Mouse (Mus musculus): ENCODE results near the gene Fbxo44.

Fbxo44 gene

DNA sequence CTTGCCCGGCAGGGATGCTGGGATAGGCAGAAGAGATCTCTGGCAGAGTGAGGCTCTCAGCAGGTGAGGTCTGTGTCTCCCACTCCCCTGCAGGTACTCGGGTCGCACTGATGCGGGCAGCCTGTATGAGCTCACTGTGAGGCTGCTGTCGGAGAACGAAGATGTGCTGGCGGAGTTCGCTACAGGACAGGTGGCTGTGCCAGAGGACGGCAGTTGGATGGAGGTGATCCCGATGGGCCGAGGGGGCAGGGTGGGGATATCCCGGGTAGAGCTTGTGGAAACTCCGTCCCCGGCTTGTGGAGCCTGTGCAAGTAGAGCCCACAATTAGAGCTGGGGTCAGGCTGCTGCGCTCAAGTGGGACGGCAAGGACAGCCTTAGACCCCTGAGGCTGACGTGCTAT is 5.3 kb upstream of the Fbxo44 start:
- no peak for DNase-seq (ENCODE audit: low read depth)

- DNase-seq (ENCODE audit: low read depth) = no peak
These were observed 4.2 kb upstream of the Fbxo44 start for GRCm38 (mm10) chr4:148164461-148164860.

DNA sequence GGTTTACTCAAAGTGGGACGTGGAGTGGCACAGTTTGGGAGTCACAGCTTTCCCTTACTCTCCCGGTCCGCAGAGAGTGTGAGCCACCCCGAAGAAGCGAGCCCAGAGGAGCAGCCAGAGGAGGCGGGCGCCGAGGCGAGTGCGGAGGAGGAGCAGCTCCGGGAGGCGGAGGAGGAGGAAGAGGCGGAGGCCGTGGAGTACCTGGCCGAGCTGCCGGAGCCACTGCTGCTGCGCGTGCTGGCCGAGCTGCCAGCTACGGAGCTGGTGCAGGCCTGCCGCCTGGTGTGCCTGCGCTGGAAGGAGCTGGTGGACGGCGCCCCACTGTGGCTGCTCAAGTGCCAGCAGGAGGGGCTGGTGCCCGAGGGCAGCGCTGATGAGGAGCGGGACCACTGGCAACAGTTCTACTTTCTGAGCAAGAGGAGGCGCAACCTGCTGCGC is 3.7 kb upstream of the Fbxo44 start:
- DNase-seq (ENCODE audit: low read depth) = no peak

GRCm38 (mm10) chr4:148159544-148160435 is 492 bp downstream of the Fbxo44 start:
- peak; percentile 81 for DNase-seq (ENCODE audit: low read depth)

DNA sequence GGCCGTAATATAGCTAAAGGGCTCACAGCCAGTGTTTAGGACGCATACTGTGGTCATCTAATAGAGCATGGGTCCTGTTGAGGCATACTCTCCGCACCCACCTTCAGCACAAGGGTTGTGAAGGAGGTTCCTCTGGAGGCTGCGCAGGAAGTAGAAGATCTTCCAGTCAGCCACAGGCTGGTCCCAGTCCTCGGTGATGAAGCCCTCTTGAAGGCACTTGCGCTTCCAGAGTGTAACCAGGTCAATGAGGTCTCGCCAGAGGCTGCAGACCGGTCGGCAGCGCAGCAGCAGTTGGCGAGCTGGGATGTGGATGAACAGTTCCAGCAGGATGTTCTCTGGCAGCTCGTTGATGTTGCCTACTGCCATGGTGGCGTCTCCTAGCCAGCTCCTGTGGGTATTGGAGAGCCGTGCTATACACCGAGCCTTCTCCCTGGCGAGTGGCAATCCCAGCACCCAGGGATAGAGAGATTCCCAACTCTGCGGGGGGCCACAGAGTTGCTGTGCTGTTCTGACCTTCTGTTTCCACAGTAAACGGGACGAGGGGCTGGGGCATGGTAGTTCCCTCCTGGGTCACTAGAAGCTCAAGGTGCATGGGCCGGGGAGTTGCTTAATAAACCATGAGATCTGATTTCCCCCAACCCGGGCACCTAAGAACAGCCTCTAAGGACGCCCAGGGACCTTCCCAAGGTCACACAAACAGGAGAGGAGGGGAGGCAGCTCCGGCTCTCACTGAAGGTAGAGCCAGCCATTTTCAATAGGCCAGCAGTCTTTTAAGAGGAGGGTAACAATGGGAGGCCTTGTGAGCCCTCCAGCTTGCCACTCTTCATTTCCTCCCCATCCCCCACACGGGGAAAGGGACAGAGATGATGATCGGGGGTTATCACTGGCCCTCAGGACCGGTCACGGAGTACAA is 1.6 kb downstream of the Fbxo44 start:
- no peak for DNase-seq (ENCODE audit: low read depth)

- DNase-seq (ENCODE audit: low read depth) = no peak
These were observed 5.3 kb downstream of the Fbxo44 start for GRCm38 (mm10) chr4:148154982-148155381.

DNA sequence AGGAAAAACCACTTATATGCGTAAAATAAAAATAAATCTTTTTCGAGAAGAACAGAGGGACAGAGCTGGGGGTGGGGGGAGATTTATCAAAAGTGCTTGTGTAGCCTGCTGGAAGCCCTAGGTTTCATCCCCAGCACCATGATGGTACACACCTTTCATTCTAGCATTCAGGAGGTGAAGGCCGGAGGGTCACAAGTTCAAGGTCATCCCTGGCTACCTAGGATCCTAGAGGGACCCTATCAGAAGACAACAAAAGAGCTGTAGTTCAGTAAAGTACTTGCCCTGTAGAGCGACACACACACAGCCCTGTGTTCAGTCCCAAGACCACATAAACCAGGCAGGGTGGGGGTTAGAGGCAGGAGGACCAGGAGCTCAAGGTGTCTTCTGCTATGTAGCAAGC is 6.3 kb downstream of the Fbxo44 start:
- DNase-seq (ENCODE audit: low read depth) = no peak

GRCm38 (mm10) chr4:148152547-148152946 is 7.7 kb downstream of the Fbxo44 start:
- DNase-seq (ENCODE audit: low read depth) = no peak

- DNase-seq (ENCODE audit: low read depth) = no peak
These were observed 8.8 kb downstream of the Fbxo44 start, which contains the start of gene Fbxo6 for GRCm38 (mm10) chr4:148151267-148152168. Gene Fbxo6, minus strand, starts transcription at chr4:148152140.

GRCm38 (mm10) chr4:148150953-148151266 is 9.4 kb downstream of the Fbxo44 start:
- DNase-seq (ENCODE audit: low read depth) = no peak

DNA sequence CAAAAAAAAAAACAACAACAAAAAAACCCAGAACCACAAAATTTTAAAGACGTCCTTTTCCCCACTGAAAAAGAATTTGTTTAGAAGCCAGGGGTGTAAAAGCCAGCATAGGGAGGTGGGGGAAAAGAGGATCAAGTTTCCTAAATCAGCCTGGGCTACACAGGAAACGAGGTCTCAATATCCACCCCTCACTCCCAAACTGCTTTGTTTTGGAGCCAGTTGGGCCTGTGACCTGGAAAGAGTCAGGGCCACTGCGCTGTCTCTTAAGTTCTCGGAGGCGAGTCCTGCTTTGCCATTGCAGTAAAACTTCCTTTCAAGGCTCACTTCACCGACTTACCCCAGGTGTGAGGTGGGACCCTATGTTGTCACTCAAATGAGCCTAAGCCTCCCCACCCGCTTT is 10.0 kb downstream of the Fbxo44 start:
- DNase-seq (ENCODE audit: low read depth) = no peak

GRCm38 (mm10) chr4:148149540-148149939 is 10.7 kb downstream of the Fbxo44 start:
- no peak for DNase-seq (ENCODE audit: low read depth)

DNA sequence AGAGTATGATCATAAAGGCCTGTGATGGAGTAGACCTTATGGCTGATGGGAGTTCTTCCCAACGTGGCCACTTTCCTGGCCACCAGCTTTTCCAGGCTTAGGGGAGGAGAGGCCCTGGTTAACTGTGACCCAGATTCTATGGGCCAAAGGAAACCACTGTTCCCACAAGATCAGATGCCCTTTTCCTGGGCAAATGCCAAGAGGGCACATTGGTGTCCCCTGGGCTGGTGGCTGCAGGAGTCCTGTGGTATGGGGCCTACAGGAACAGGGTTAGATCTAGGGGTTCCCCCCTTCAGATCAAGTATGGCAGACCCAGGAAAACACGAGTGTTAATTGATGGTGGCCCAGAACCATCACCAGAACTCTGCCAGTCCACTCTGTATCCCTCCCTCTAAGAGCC is 12.6 kb downstream of the Fbxo44 start:
- no peak for DNase-seq (ENCODE audit: low read depth)

DNA sequence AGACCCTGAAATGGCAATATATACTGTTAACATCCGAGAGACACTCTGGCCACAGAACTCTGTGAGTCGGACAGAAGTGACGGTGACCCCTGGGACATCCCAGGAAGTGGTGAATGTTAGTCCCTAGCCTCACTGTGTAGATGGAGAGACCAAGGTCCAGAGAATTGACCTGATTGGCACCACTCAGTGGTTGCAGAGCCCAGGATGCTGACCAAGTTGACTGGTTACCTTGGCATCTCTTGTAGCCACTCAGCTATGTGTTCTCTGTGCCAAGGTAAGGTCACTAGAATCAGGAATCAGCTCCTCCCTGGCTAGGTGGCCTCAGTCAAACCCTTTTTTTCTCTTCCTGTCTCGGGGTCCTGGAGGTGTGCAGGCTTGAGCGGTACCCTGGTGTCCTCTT is 16.6 kb downstream of the Fbxo44 start:
- no peak for DNase-seq (ENCODE audit: low read depth)

GRCm38 (mm10) chr4:148140098-148141011 is 19.9 kb downstream of the Fbxo44 start:
- DNase-seq (ENCODE audit: low read depth) = no peak

DNA sequence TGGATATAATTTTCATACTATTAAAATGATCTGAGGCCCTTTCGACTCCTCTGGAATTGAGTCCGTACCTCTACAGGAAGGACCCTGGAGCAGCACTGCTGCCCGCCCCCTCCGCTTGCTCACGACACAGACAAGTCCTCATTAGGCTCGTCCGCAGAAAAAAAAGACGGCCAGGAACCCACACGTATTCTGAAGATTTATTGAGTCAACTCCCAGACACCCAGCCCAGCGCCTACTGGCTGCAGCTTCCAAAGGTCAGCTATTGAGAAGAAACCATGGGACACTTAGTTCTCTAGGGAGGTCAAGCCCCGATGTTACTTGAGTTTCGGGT is 20.6 kb downstream of the Fbxo44 start:
- DNase-seq (ENCODE audit: low read depth) = no peak

DNA sequence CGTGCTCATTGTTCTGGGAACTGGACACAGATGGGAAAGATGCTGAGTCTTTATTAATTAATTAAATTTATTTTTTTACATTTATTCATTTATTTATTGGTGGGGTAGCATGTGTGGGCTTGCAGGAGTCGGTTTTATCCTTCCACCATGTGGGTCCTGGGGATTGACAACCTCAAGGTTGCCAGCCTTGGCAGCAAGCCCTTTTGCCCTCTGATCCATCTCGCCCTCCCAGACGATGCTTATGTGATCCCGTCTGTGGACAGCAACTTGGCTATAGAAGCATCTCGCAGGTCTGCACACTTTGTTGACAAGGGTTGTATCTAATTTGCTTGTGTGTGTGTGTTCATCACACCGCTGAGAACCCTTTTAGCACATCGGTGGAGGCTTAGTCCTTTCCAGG is 22.8 kb downstream of the Fbxo44 start:
- no peak for DNase-seq (ENCODE audit: low read depth)

DNA sequence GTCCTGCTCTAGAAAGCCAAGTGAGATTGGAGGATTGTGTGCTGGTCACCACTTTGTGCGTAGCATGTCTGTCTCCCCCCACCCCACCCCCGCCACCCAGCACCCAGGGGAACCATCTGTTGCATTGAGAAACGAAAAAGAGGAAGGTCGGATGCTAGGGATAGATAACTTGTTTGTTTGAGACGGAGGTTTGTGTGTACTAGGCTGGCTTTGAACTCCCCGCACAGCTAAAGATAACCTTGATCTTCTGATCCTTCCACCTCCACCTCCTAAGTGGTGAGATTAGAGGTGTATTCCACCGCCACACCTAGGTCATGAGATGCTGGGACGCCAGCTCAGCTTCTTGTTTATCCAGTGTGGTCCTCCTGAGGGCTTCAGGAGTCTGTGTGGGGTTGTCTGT is 25.3 kb downstream of the Fbxo44 start:
- no peak for DNase-seq (ENCODE audit: low read depth)

GRCm38 (mm10) chr4:148131497-148132081 is 28.7 kb downstream of the Fbxo44 start:
- no peak for DNase-seq (ENCODE audit: low read depth)

DNA sequence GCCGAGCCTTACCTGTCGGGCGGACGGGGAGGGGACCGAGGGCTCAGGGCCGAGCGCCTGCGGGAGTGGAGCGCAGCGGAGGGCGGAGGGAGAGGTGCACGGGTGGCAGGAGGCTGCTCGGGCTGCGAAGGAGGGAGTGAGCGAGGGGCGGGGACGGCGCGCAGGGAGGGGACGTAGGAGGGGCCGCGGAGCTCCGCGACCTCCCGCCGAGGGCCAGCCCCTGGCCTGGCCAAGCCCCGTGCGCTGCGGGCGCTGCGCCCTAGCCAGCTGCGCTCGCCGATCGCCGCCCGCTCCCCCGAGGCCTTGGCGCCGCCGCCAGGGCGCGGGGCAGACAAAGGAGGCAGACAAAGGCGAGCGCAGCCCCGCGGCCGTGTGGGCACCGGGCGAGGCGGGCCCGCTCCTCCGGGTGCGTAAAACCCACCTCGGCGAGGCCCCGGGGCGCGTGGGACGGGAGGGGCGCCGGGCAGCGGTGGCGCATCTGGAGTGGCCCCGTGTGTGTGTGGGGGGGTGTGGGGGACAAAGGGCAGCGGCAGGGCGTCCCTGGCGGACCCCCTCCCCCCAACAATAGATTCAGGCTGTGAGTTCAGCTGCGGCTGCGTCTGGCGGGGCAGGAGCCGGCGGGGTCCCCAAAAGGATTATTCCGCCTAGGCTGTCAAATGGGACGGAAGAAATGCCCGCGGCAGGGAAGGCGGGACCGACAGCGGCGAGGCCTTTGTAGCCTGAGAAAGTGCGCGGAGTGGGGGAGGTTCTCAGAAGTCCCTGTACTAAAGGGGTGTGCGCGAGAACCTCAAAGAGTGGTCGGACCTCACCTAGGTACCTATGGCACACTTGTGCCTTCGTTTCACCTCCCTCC is 29.5 kb downstream of the Fbxo44 start, which contains the start of gene Draxin:
Gene Draxin, minus strand, starts transcription at position 138 of the 853 bp plus-strand sequence.
- no peak for DNase-seq (ENCODE audit: low read depth)

Data from fibroblast of lung, adult 2 months (primary cell).